Mouse (Mus musculus): Measurements from ENCODE around the gene Arfgef2. TPM values are rescaled to one million over a fixed set of nuclear protein-coding genes. Genes with fewer than 3 reads are reported as not detected.

Gene Arfgef2
- polyA plus RNA-seq, 1 experiment from 2014 or later, result 4.4 TPM

DNA sequence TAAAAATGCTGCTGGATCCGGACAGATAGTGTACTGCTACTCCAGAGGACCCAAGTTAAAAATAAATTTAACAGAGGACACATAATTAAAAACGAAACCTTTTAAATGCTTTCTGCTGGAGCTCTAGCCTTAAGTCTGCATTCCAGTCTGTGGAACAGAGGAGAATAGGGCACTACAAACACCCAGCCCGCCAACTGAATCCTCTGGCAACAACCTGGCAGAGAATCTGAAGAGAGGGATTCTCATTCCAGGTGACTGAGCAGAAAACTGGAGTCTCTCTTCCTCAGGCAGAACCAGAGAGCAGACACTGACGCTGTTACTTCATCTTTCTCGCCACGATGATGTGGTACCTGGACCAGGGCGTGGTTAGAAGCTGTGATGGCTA, 4.9 kb upstream of the Arfgef2 start:
- 89% methylated on average over 7 of the region's 7 CpGs for WGBS
- Histone ChIP-seq H3K4me2 (no peak overlapping the region), H3K9ac (ENCODE audit: low read length) (no peak overlapping the region), H3K4me1 (ENCODE audit: control insufficient read depth, insufficient read depth, low read length) (no peaks in the 10 kb centered on the region), H3K9me3 (ENCODE audit: control insufficient read depth, low read length) (no peaks in the 10 kb centered on the region), H3K27ac (ENCODE audit: low read depth, low read length) (no peak overlapping the region), H3K36me3 (ENCODE audit: control insufficient read depth, insufficient read depth, low read length) (peaks cover 10% of the 10 kb centered on the region), H3K4me3 (ENCODE audit: low read depth, low read length) (no peak overlapping the region), H3K27me3 (ENCODE audit: control insufficient read depth, insufficient read depth, low read length) (no peaks in the 10 kb centered on the region; the same call in 1 of the 2 replicates)
- ATAC-seq (ENCODE audit: low FRiP score) (no peak), DNase-seq (ENCODE audit: low spot score, missing footprints) (no peak)

DNA sequence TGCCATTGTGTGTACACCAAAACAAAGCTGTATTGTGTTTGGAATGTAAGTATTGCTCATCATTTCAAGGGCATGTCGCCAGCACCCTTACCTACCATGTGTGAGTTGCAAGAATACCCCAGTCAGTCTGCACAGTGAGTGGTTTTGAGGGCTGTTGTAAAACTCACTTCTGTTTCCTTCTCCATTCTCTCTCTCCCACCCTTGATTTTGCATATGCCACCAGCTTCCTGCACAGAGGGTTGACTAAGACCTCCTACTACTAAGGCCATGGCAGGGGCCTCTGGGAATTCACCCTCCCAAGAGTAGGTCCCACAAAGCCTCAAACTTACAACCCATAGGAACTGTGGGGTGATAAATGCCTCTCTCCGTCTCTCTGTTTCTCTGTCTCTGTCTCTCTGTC, 4.0 kb upstream of the Arfgef2 start:
- H3K36me3 ChIP-seq (ENCODE audit: control insufficient read depth, insufficient read depth, low read length), result peaks cover 10% of the 10 kb centered on the region
- 72% methylated on average over 2 of the region's 2 CpGs for WGBS

DNA sequence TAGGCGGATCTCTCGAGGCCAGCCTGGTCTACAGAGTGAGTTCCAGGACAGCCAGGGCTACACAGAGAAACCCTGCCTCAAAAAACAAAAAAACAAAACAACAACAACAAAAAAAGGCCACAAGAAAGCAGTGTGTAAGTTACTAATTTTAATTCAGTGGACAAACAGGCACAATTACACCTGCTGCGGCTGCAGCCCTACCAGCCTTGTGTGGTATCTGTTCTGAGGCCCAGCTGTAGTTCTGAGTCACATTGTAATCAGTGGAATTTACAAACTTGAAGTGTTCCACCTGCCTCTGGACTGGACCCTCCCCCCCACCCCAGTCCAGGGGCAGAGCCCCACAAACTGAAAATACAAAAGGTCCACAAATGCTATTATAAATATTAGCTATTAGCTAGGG, 2.1 kb upstream of the Arfgef2 start:
- DNase-seq (ENCODE audit: low spot score, missing footprints), result peak; percentile 17
- no peaks in the 10 kb centered on the region for H3K36me3 ChIP-seq (ENCODE audit: control insufficient read depth, insufficient read depth, low read length)
- peaks cover 7% of the 10 kb centered on the region for H3K4me1 ChIP-seq (ENCODE audit: control insufficient read depth, insufficient read depth, low read length)
- H3K4me2 ChIP-seq, result no peak overlapping the region
- H3K9ac ChIP-seq (ENCODE audit: low read length), result no peak overlapping the region
- H3K9me3 ChIP-seq (ENCODE audit: control insufficient read depth, low read length), result no peaks in the 10 kb centered on the region
- 94% methylated on average over 3 of the region's 3 CpGs for WGBS
- ATAC-seq (ENCODE audit: low FRiP score), result no peak
- no peaks in the 10 kb centered on the region; the same call in 1 of the 2 replicates for H3K27me3 ChIP-seq (ENCODE audit: control insufficient read depth, insufficient read depth, low read length)
- no peak overlapping the region for H3K4me3 ChIP-seq (ENCODE audit: low read depth, low read length)
- H3K27ac ChIP-seq (ENCODE audit: low read depth, low read length), result no peak overlapping the region

More for the DNA sequence above, 4.0 kb upstream of the Arfgef2 start:
- no peak overlapping the region for H3K9ac ChIP-seq (ENCODE audit: low read length)
- H3K4me2 ChIP-seq, result no peak overlapping the region
- ATAC-seq (ENCODE audit: low FRiP score), result no peak
- no peak overlapping the region for H3K27ac ChIP-seq (ENCODE audit: low read depth, low read length)
- H3K27me3 ChIP-seq (ENCODE audit: control insufficient read depth, insufficient read depth, low read length), result no peaks in the 10 kb centered on the region; the same call in 1 of the 2 replicates
- H3K4me1 ChIP-seq (ENCODE audit: control insufficient read depth, insufficient read depth, low read length), result peaks cover 5% of the 10 kb centered on the region
- no peaks in the 10 kb centered on the region for H3K9me3 ChIP-seq (ENCODE audit: control insufficient read depth, low read length)
- DNase-seq (ENCODE audit: low spot score, missing footprints), result peak; percentile 44
- no peak overlapping the region for H3K4me3 ChIP-seq (ENCODE audit: low read depth, low read length)

DNA sequence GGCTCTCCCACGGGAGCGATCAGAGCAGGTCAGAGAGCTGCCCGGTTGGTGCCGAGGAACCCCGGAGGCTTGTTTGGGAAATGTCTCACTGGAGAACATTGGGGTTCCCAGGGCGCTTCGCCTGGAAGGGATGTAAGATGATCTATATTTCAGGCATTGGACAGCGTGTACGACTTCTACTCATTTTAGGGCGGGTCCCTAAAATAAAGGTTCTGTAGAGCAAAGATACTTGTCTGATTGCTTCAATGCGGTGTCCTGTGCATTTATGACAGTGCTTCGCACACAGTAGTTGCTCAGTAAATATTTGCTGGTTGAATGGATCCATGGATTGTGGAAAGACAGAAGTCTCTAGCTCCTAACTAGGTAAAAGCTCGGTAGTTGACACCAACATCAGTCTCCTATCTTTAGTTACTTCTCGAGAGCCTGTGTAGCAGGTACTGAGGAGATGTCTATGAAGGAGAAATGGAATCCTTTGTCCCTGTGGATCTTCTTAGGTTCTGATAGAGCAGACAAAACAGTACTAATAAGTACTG, 851 bp downstream of the Arfgef2 start:
- no peak for ATAC-seq (ENCODE audit: low FRiP score)
- no peaks in the 10 kb centered on the region for H3K9me3 ChIP-seq (ENCODE audit: control insufficient read depth, low read length)
- peak overlapping the region; percentile 83 for H3K4me3 ChIP-seq (ENCODE audit: low read depth, low read length)
- no peaks in the 10 kb centered on the region; the same call in 1 of the 2 replicates for H3K27me3 ChIP-seq (ENCODE audit: control insufficient read depth, insufficient read depth, low read length)
- DNase-seq (ENCODE audit: low spot score, missing footprints), result peak; percentile 86
- no peaks in the 10 kb centered on the region for H3K36me3 ChIP-seq (ENCODE audit: control insufficient read depth, insufficient read depth, low read length)
- H3K9ac ChIP-seq (ENCODE audit: low read length), result peak overlapping the region; percentile 80
- H3K27ac ChIP-seq (ENCODE audit: low read depth, low read length), result no peak overlapping the region
- H3K4me2 ChIP-seq, result peak overlapping the region; percentile 92
- WGBS, result 32% methylated on average over 14 of the region's 14 CpGs
- H3K4me1 ChIP-seq (ENCODE audit: control insufficient read depth, insufficient read depth, low read length), result peaks cover 7% of the 10 kb centered on the region

DNA sequence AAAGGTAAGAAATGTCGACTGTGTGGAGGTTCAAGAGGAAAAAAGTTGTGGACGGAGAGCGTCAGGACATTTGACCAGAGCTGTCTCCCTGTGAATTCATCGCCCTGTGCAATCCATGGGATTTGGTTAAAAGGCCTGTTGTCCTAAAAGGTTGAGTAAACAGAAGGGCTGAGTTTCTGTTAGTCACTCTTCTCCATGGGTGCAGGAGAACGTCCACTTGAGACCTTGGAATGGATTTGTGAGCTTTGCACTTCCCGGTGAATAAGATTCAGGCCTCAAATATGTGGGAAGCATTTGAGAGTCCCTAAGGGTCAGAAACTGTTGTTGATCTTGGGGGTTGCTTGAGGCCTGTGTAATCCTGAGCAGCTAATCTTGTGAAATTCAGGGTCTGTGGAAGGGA, 1.4 kb downstream of the Arfgef2 start:
- no peak for ATAC-seq (ENCODE audit: low FRiP score)
- Histone ChIP-seq H3K9me3 (ENCODE audit: control insufficient read depth, low read length) (no peaks in the 10 kb centered on the region), H3K27me3 (ENCODE audit: control insufficient read depth, insufficient read depth, low read length) (no peaks in the 10 kb centered on the region; the same call in 1 of the 2 replicates), H3K36me3 (ENCODE audit: control insufficient read depth, insufficient read depth, low read length) (no peaks in the 10 kb centered on the region), H3K4me2 (no peak overlapping the region), H3K4me3 (ENCODE audit: low read depth, low read length) (no peak overlapping the region), H3K4me1 (ENCODE audit: control insufficient read depth, insufficient read depth, low read length) (peaks cover 7% of the 10 kb centered on the region), H3K27ac (ENCODE audit: low read depth, low read length) (no peak overlapping the region), H3K9ac (ENCODE audit: low read length) (no peak overlapping the region)
- DNase-seq (ENCODE audit: low spot score, missing footprints), result no peak
- 72% methylated on average over 6 of the region's 6 CpGs for WGBS

DNA sequence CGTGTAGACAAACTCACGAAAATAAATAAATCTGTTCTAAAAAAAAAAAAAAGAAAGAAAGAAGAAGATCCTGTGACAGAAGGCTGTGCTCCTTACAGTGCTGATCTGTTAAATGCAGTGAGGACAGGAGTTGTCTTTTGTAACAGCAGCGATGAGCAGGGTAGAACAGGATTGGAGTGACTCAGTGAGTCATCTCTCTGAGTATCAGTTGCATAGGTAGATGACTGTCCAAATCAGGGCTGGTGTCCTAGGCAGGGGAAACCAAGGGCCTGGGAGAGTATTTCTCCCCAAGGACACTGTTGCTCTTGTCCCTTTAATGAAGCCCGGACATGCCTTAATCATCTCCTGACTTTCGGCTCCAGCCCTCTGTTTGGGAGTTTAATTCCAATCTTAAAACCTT, 4.1 kb downstream of the Arfgef2 start:
- no peak overlapping the region for H3K4me3 ChIP-seq (ENCODE audit: low read depth, low read length)
- no peak overlapping the region for H3K4me2 ChIP-seq
- no peak for ATAC-seq (ENCODE audit: low FRiP score)
- peak; percentile 44 for DNase-seq (ENCODE audit: low spot score, missing footprints)
- H3K36me3 ChIP-seq (ENCODE audit: control insufficient read depth, insufficient read depth, low read length), result no peaks in the 10 kb centered on the region
- H3K9ac ChIP-seq (ENCODE audit: low read length), result no peak overlapping the region
- no peak overlapping the region for H3K27ac ChIP-seq (ENCODE audit: low read depth, low read length)
- H3K4me1 ChIP-seq (ENCODE audit: control insufficient read depth, insufficient read depth, low read length), result peaks cover 7% of the 10 kb centered on the region
- no peaks in the 10 kb centered on the region for H3K9me3 ChIP-seq (ENCODE audit: control insufficient read depth, low read length)
- WGBS, result 92% methylated on average over 5 of the region's 5 CpGs
- no peaks in the 10 kb centered on the region; the same call in 1 of the 2 replicates for H3K27me3 ChIP-seq (ENCODE audit: control insufficient read depth, insufficient read depth, low read length)

DNA sequence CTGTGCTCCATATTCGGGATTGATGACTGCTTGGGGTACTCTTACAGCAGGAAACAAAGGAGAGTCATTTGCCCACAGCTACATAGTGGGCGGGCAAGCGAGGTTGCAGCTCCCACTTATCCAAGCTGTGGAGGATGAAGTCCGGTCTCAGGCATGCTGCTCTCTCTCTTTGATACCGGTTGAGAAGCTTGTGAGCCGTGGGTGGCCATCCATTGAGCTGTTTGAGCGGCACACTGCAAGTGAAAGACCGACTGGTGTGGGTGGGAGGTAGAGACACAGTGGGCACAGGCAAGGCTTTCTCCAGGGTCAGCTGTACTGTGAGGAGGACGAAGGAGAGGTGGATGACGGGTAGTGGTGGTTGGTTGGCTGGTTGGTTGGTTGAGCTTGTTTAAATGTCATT, 5.4 kb downstream of the Arfgef2 start:
- no peak for ATAC-seq (ENCODE audit: low FRiP score)
- WGBS, result 91% methylated on average over 10 of the region's 10 CpGs

DNA sequence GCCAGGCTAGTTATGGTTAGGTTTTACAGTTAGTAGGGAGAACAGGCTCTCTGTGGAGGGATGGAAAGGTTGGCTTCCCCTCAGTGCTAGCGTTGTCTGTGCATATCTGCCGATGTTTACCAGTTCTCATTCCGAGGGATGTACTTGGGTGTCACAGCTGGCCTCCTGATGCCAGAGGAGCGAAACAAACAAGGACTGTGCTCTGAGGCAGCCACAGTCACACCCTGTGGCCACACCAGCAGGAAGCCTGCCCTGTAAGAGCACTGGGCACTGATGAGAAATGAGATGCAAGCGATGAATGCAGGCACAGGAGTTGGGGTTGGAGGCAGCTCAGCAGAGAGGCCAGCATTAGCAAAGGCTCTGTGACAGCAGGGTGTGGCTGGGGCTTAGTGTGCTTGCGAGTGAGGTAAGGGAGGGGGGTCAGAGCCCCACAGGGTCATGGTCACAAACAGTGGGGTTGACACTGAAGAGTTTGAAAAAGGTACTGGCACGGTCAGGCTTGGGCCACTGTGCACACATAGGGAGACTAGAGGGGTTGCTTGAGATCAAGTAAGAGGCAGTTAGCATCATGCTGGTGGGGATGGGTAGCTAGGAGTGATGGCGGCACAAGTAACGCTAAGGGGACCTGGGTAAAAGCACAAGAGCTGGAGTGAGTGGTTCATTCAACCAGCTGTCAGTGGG, 13.2 kb downstream of the Arfgef2 start:
- H3K27ac ChIP-seq (ENCODE audit: low read depth, low read length), result no peak overlapping the region
- H3K4me2 ChIP-seq, result no peak overlapping the region
- WGBS, result 86% methylated on average over 9 of the region's 9 CpGs
- no peaks in the 10 kb centered on the region for H3K4me1 ChIP-seq (ENCODE audit: control insufficient read depth, insufficient read depth, low read length)
- no peak overlapping the region for H3K4me3 ChIP-seq (ENCODE audit: low read depth, low read length)
- ATAC-seq (ENCODE audit: low FRiP score) (no peak), DNase-seq (ENCODE audit: low spot score, missing footprints) (no peak)
- no peaks in the 10 kb centered on the region for H3K9me3 ChIP-seq (ENCODE audit: control insufficient read depth, low read length)
- no peaks in the 10 kb centered on the region for H3K27me3 ChIP-seq (ENCODE audit: control insufficient read depth, insufficient read depth, low read length)
- H3K9ac ChIP-seq (ENCODE audit: low read length), result no peak overlapping the region
- H3K36me3 ChIP-seq (ENCODE audit: control insufficient read depth, insufficient read depth, low read length), result no peaks in the 10 kb centered on the region

More for the DNA sequence above, 5.4 kb downstream of the Arfgef2 start:
- Histone ChIP-seq H3K4me1 (ENCODE audit: control insufficient read depth, insufficient read depth, low read length) (peaks cover 7% of the 10 kb centered on the region), H3K27me3 (ENCODE audit: control insufficient read depth, insufficient read depth, low read length) (no peaks in the 10 kb centered on the region), H3K9me3 (ENCODE audit: control insufficient read depth, low read length) (no peaks in the 10 kb centered on the region), H3K4me2 (no peak overlapping the region), H3K9ac (ENCODE audit: low read length) (no peak overlapping the region), H3K36me3 (ENCODE audit: control insufficient read depth, insufficient read depth, low read length) (no peaks in the 10 kb centered on the region), H3K4me3 (ENCODE audit: low read depth, low read length) (no peak overlapping the region), H3K27ac (ENCODE audit: low read depth, low read length) (no peak overlapping the region)
- DNase-seq (ENCODE audit: low spot score, missing footprints), result no peak

DNA sequence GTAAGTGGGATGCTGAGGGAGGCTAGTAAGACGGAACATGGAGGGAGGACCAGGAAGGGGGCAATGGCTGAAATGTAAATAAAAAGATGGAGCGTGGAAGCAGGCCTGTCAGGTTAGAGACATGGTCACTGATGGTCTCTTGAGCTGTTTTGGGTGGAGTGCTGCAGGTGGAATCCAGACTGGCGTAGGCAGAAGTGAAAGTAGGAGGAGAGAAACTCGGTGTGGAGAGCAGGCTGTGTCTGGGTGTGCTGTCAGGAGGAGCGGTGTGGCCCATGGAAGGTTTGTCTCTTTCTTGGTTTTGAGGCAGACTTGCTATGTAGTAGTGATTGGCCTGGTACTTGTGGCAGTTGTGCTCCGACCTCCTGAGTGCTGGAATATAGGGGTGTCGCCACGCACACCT, 14.5 kb downstream of the Arfgef2 start:
- no peak overlapping the region for H3K27ac ChIP-seq (ENCODE audit: low read depth, low read length)
- H3K27me3 ChIP-seq (ENCODE audit: control insufficient read depth, insufficient read depth, low read length), result no peaks in the 10 kb centered on the region
- DNase-seq (ENCODE audit: low spot score, missing footprints), result no peak
- 88% methylated on average over 8 of the region's 8 CpGs for WGBS
- H3K9me3 ChIP-seq (ENCODE audit: control insufficient read depth, low read length), result no peaks in the 10 kb centered on the region
- no peaks in the 10 kb centered on the region for H3K36me3 ChIP-seq (ENCODE audit: control insufficient read depth, insufficient read depth, low read length)
- no peaks in the 10 kb centered on the region for H3K4me1 ChIP-seq (ENCODE audit: control insufficient read depth, insufficient read depth, low read length)
- no peak overlapping the region for H3K4me3 ChIP-seq (ENCODE audit: low read depth, low read length)
- H3K4me2 ChIP-seq, result no peak overlapping the region
- no peak for ATAC-seq (ENCODE audit: low FRiP score)
- no peak overlapping the region for H3K9ac ChIP-seq (ENCODE audit: low read length)

All from midbrain, embryonic 11.5 days (tissue).